ENCODE assay signal across 16 mouse cellular contexts in genomic region chr5:45472880-45473450, GRCm38 (mm10). TPM values are rescaled to one million over a fixed set of nuclear protein-coding genes. Genes with fewer than 3 reads are reported as not detected.
DNase-seq lines count a peak whose midpoint lies in the region; ATAC-seq and TF ChIP-seq lines count a peak whose summit lies in the region.
"Had no signal": no experiment of that assay in that cellular context is flagged by ENCODE, and none has a peak within 500 bp of the region (broad histone marks: within the 10 kb centered on the region; RNA-seq: fewer than 3 reads in every experiment).

No protein-coding gene starts in this region.

- peaks cover 15% of the 10 kb centered on the region for H3K27me3 ChIP-seq in Patski
- no peaks in the 10 kb centered on the region for H3K27me3 ChIP-seq in lung, embryonic 16.5 days (ENCODE audit: control insufficient read depth, insufficient read depth, low read depth, low read length)
- H3K27me3 ChIP-seq in hindbrain, postnatal 0 days (ENCODE audit: insufficient read depth, low read length), result no peaks in the 10 kb centered on the region

- no peak overlapping the region for H3K4me2 ChIP-seq in lung, embryonic 16.5 days (ENCODE audit: low read depth, low read length)
- no peak overlapping the region for H3K4me2 ChIP-seq in hindbrain, postnatal 0 days (ENCODE audit: low read depth, low read length)
- H3K4me2 ChIP-seq: liver, embryonic 12.5 days had no signal

- peak; percentile 57 for DNase-seq in adrenal gland, adult 2 months
- DNase-seq in adrenal gland, adult 8-10 months, result no peak
- peak; percentile 18 to 46 for DNase-seq in layer of hippocampus, adult 2 months (ENCODE audit: low spot score in 2 of 2)
- DNase-seq in layer of hippocampus, postnatal 25 days (ENCODE audit: extremely low spot score in 1 of 2, low spot score in 1 of 2), result no peak
- DNase-seq in Patski (ENCODE audit: low read depth, low spot score), result no peak
- DNase-seq in hindbrain, postnatal 0 days (ENCODE audit: low spot score), result no peak
- no peak for DNase-seq in kidney, adult 11 months
- DNase-seq: B cell, adult 2 months; cerebellum, adult 11 months; gastrocnemius, postnatal 14 days; kidney, postnatal 14 days; retina, postnatal 1 day had no signal

- no peak overlapping the region for H3K9ac ChIP-seq in lung, embryonic 16.5 days (ENCODE audit: low read length)
- no peak overlapping the region for H3K9ac ChIP-seq in hindbrain, postnatal 0 days (replicated peaks; ENCODE audit: low read length)
- H3K9ac ChIP-seq: liver, embryonic 12.5 days had no signal

- POLR2A ChIA-PET in Patski (lab: Charles Lee), result interaction anchor here (1.2 kb wide), 2 partner anchors 22 to 28 kb away, joined by 3 read pairs; no protein-coding TSS in a partner anchor

- H3K4me3 ChIP-seq in layer of hippocampus, adult 2 months, result no peak overlapping the region
- no peak overlapping the region for H3K4me3 ChIP-seq in lung, embryonic 16.5 days (ENCODE audit: low read length)
- H3K4me3 ChIP-seq in hindbrain, postnatal 0 days (ENCODE audit: low read length), result no peak overlapping the region
- H3K4me3 ChIP-seq: liver, embryonic 12.5 days had no signal

- TF ChIP-seq CTCF in layer of hippocampus, adult 2 months (conservative IDR thresholded peaks at IDR 0.05), result no peak
- no peak for TF ChIP-seq CTCF in Patski (IDR thresholded peaks at IDR 0.05)
- TF ChIP-seq CTCF in hindbrain, postnatal 0 days (IDR thresholded peaks at IDR 0.05; ENCODE audit: low read depth), result no peak

- no peaks in the 10 kb centered on the region for H3K9me3 ChIP-seq in lung, embryonic 16.5 days (ENCODE audit: control insufficient read depth, low read length)
- no peaks in the 10 kb centered on the region for H3K9me3 ChIP-seq in hindbrain, postnatal 0 days (ENCODE audit: low read length)
- H3K9me3 ChIP-seq: liver, embryonic 12.5 days had no signal

- H3K4me1 ChIP-seq in lung, embryonic 16.5 days (replicated peaks; ENCODE audit: control insufficient read depth, insufficient read depth, low read length), result peaks cover 18% of the 10 kb centered on the region
- H3K4me1 ChIP-seq in hindbrain, postnatal 0 days (ENCODE audit: insufficient read depth, low read length), result no peaks in the 10 kb centered on the region
- H3K4me1 ChIP-seq: liver, embryonic 12.5 days had no signal

- peak overlapping the region; percentile 71 for H3K27ac ChIP-seq in layer of hippocampus, adult 2 months
- peak overlapping the region; percentile 18 for H3K27ac ChIP-seq in lung, embryonic 16.5 days (ENCODE audit: low read length)
- H3K27ac ChIP-seq in hindbrain, postnatal 0 days, result no peak overlapping the region
- H3K27ac ChIP-seq: liver, embryonic 12.5 days had no signal

- WGBS in lung, embryonic 16.5 days, result 17% methylated on average over 7 of the region's 7 CpGs
- 47% methylated on average over 7 of the region's 7 CpGs for WGBS in hindbrain, postnatal 0 days

- peak; percentile 10 for ATAC-seq in Patski
- peak; percentile 58 for ATAC-seq in lung, embryonic 16.5 days (ENCODE audit: low read depth)
- no peak for ATAC-seq in hindbrain, postnatal 0 days
- ATAC-seq: liver, embryonic 12.5 days had no signal

- CTCF ChIA-PET in Patski (lab: Charles Lee), result interaction anchor here (1.2 to 1.7 kb wide), 3 partner anchors 22 to 195 kb away, joined by 3 to 6 read pairs (median 4); no protein-coding TSS in a partner anchor

- H3K36me3 ChIP-seq in lung, embryonic 16.5 days (ENCODE audit: control insufficient read depth, insufficient read depth, low read length), result no peaks in the 10 kb centered on the region
- no peaks in the 10 kb centered on the region for H3K36me3 ChIP-seq in hindbrain, postnatal 0 days (ENCODE audit: insufficient read depth, low read length)
- H3K36me3 ChIP-seq: liver, embryonic 12.5 days had no signal

- in situ Hi-C loops in Patski (cut with MboI; ENCODE audit: low pct_unique_long_range_greater_than_20kb), result loop anchor here (5.0 kb wide), 3 partner anchors 59 to 874 kb away; partner anchors contain the start of gene Ncapg

RNA-seq across cellular contexts. Expression of gene Clrn2, which starts 19.4 kb away (rescaled TPM):
- total RNA-seq in adrenal gland, adult 2 months (2021), result not detected
- polyA plus RNA-seq in adrenal gland, adult 2 months (2012; rRNA removed), result not detected in 2 replicates
- total RNA-seq in adrenal gland, adult 8-10 months (2022), result not detected
- total RNA-seq in layer of hippocampus, adult 2 months (2021), result under 1 TPM; 0.39 to 0.54 TPM
- under 1 TPM; 0.49 to 0.94 TPM for total RNA-seq in layer of hippocampus, postnatal 25 days (2021)
- polyA plus RNA-seq in Patski (2021), result not detected
- polyA plus RNA-seq in lung, embryonic 16.5 days (2015; fragmentation: Nextera tagmentation; extraction: Ambion mirVana), result not detected in 2 replicates
- not detected in 2 replicates for total RNA-seq in hindbrain, postnatal 0 days (2014; rRNA removed)
- polyA plus RNA-seq in hindbrain, postnatal 0 days (2015; fragmentation: Nextera tagmentation; extraction: Ambion mirVana), result 0.32 and 0.36 TPM in 2 replicates
- total RNA-seq: gastrocnemius, postnatal 14 days; heart, postnatal 25 days had no signal
- polyA plus RNA-seq: liver, embryonic 12.5 days; stomach, embryonic 14.5 days had no signal

RNA-seq across cellular contexts. Expression of gene Lap3, which starts 20.2 kb away (rescaled TPM):
- total RNA-seq in adrenal gland, adult 2 months (2021), result 10 to 100 TPM; 49.6 to 69.6 TPM
- 5.7 and 6.6 TPM in 2 replicates for polyA plus RNA-seq in adrenal gland, adult 2 months (2012; rRNA removed)
- total RNA-seq in adrenal gland, adult 8-10 months (2022), result 10 to 100 TPM; 48.6 to 67.8 (median 56.1) TPM
- 10 to 100 TPM; 54.3 to 58.7 TPM for total RNA-seq in layer of hippocampus, adult 2 months (2021)
- 10 to 100 TPM; 53.3 to 59.2 TPM for total RNA-seq in layer of hippocampus, postnatal 25 days (2021)
- polyA plus RNA-seq in Patski (2021), result 115 TPM
- 88.9 and 89.2 TPM in 2 replicates for polyA plus RNA-seq in lung, embryonic 16.5 days (2015; fragmentation: Nextera tagmentation; extraction: Ambion mirVana)
- 21.9 and 24.3 TPM in 2 replicates for total RNA-seq in hindbrain, postnatal 0 days (2014; rRNA removed)
- 36.2 and 36.5 TPM in 2 replicates for polyA plus RNA-seq in hindbrain, postnatal 0 days (2015; fragmentation: Nextera tagmentation; extraction: Ambion mirVana)

RNA-seq across cellular contexts. Expression of gene Qdpr, which starts 22.9 kb away (rescaled TPM):
- 100 to 1,000 TPM; 106 to 138 TPM for total RNA-seq in adrenal gland, adult 2 months (2021)
- polyA plus RNA-seq in adrenal gland, adult 2 months (2012; rRNA removed), result 91.6 and 107 TPM in 2 replicates
- total RNA-seq in adrenal gland, adult 8-10 months (2022), result 100 to 1,000 TPM; 112 to 136 (median 124) TPM
- total RNA-seq in layer of hippocampus, adult 2 months (2021), result 100 to 1,000 TPM; 167 to 169 TPM
- 100 to 1,000 TPM; 119 to 140 TPM for total RNA-seq in layer of hippocampus, postnatal 25 days (2021)
- 68.6 TPM for polyA plus RNA-seq in Patski (2021)
- polyA plus RNA-seq in lung, embryonic 16.5 days (2015; fragmentation: Nextera tagmentation; extraction: Ambion mirVana), result 126 and 127 TPM in 2 replicates
- total RNA-seq in hindbrain, postnatal 0 days (2014; rRNA removed), result 56.4 and 58.1 TPM in 2 replicates
- 160 and 165 TPM in 2 replicates for polyA plus RNA-seq in hindbrain, postnatal 0 days (2015; fragmentation: Nextera tagmentation; extraction: Ambion mirVana)

RNA-seq across cellular contexts. Expression of gene Med28, which starts 47.1 kb away (rescaled TPM):
- 100 to 1,000 TPM in 1 of 2 experiments, 10 to 100 TPM in 1; 78.9 to 107 TPM for total RNA-seq in adrenal gland, adult 2 months (2021)
- 145 and 147 TPM in 2 replicates for polyA plus RNA-seq in adrenal gland, adult 2 months (2012; rRNA removed)
- 100 to 1,000 TPM in 3 of 4 experiments, 10 to 100 TPM in 1; 95.4 to 122 (median 111) TPM for total RNA-seq in adrenal gland, adult 8-10 months (2022)
- total RNA-seq in layer of hippocampus, adult 2 months (2021), result 100 to 1,000 TPM in 1 of 2 experiments, 10 to 100 TPM in 1; 96.8 to 102 TPM
- total RNA-seq in layer of hippocampus, postnatal 25 days (2021), result 100 to 1,000 TPM in 1 of 2 experiments, 10 to 100 TPM in 1; 99.3 to 110 TPM
- polyA plus RNA-seq in Patski (2021), result 156 TPM
- 232 and 240 TPM in 2 replicates for polyA plus RNA-seq in lung, embryonic 16.5 days (2015; fragmentation: Nextera tagmentation; extraction: Ambion mirVana)
- total RNA-seq in hindbrain, postnatal 0 days (2014; rRNA removed), result 27.7 and 71.0 TPM in 2 replicates
- polyA plus RNA-seq in hindbrain, postnatal 0 days (2015; fragmentation: Nextera tagmentation; extraction: Ambion mirVana), result 222 and 232 TPM in 2 replicates

Comparison
In these comparisons a context has a peak if more than half of its experiments do, and no peak if none do; other contexts are left out.
1. DNase-seq: peak in adrenal gland, adult 2 months (single experiment) and layer of hippocampus, adult 2 months (2 of 2); none in adrenal gland, adult 8-10 months (single experiment), layer of hippocampus, postnatal 25 days (0 of 2), Patski (single experiment), hindbrain, postnatal 0 days (single experiment) and kidney, adult 11 months (single experiment).